ENCODE assay signal across 11 mouse cellular contexts in genomic region chr2:127518273-127518672, GRCm38 (mm10). TPM values are rescaled to one million over a fixed set of nuclear protein-coding genes. Genes with fewer than 3 reads are reported as not detected.
DNase-seq lines count a peak whose midpoint lies in the region; ATAC-seq lines count a peak whose summit lies in the region.
"Had no signal": no experiment of that assay in that cellular context is flagged by ENCODE, and none has a peak within 500 bp of the region (broad histone marks: within the 10 kb centered on the region; RNA-seq: fewer than 3 reads in every experiment).

No protein-coding gene starts in this region.

- no peak for DNase-seq in frontal cortex, postnatal 10 days (ENCODE audit: low spot score in 2 of 2)
- no peak for DNase-seq in neural tube, embryonic 10.5 days (ENCODE audit: extremely low spot score, low spot score)
- DNase-seq in thymus, postnatal 4 days, result peak; percentile 62
- no peak for DNase-seq in lung, adult 18-20 months
- no peak for DNase-seq in urinary bladder, postnatal 4 days (ENCODE audit: low spot score in 2 of 2)
- DNase-seq: embryo, embryonic 11 days; gastrocnemius, postnatal 25 days had no signal

- no peaks in the 10 kb centered on the region for H3K9me3 ChIP-seq in neural tube, embryonic 13.5 days
- H3K9me3 ChIP-seq: intestine, embryonic 15.5 days had no signal

- H3K27me3 ChIP-seq in neural tube, embryonic 13.5 days, result no peaks in the 10 kb centered on the region
- H3K27me3 ChIP-seq: intestine, embryonic 15.5 days had no signal

- no peaks in the 10 kb centered on the region for H3K36me3 ChIP-seq in neural tube, embryonic 13.5 days
- H3K36me3 ChIP-seq: intestine, embryonic 15.5 days had no signal

- H3K4me3 ChIP-seq in neural tube, embryonic 13.5 days, result no peak overlapping the region
- H3K4me3 ChIP-seq: intestine, embryonic 15.5 days had no signal

- peaks cover 56% of the 10 kb centered on the region for H3K4me1 ChIP-seq in neural tube, embryonic 13.5 days (replicated peaks)

- no peak overlapping the region for H3K4me2 ChIP-seq in neural tube, embryonic 13.5 days
- H3K4me2 ChIP-seq: intestine, embryonic 15.5 days had no signal

- ATAC-seq in frontal cortex, adult (ENCODE audit: low TSS enrichment), result peak; percentile 29
- ATAC-seq in neural tube, embryonic 13.5 days (ENCODE audit: low read depth), result no peak
- peak; percentile 21; the same call in 1 of the 2 replicates for ATAC-seq in megakaryocyte progenitor cell, adult 5-6 weeks (replicated peaks; ENCODE audit: poor library complexity)
- ATAC-seq: intestine, embryonic 15.5 days had no signal

- H3K27ac ChIP-seq in neural tube, embryonic 13.5 days (replicated peaks), result no peak overlapping the region
- H3K27ac ChIP-seq: intestine, embryonic 15.5 days had no signal

- 0 out of 2 replicates have a peak overlapping the region, but pooled peaks have one; percentile 41 for H3K9ac ChIP-seq in neural tube, embryonic 13.5 days
- H3K9ac ChIP-seq: intestine, embryonic 15.5 days had no signal

- WGBS in neural tube, embryonic 13.5 days, result 31% methylated on average over 3 of the region's 3 CpGs

RNA-seq across cellular contexts. Expression of gene Kcnip3, which starts 3.6 kb away (rescaled TPM):
- polyA plus RNA-seq in neural tube, embryonic 13.5 days (2015; fragmentation: Nextera tagmentation; extraction: Ambion mirVana), result 3.1 and 3.9 TPM in 2 replicates
- total RNA-seq in megakaryocyte progenitor cell, adult 5-6 weeks (2015), result 32.3 and 37.5 TPM in 2 replicates
- 15.8 and 22.2 TPM in 2 replicates for total RNA-seq in megakaryocyte progenitor cell, adult 5-6 weeks (2017)

RNA-seq across cellular contexts. Expression of gene Prom2, which starts 23.0 kb away (rescaled TPM):
- not detected in 2 replicates for polyA plus RNA-seq in neural tube, embryonic 13.5 days (2015; fragmentation: Nextera tagmentation; extraction: Ambion mirVana)
- not detected in 2 replicates for total RNA-seq in megakaryocyte progenitor cell, adult 5-6 weeks (2015)
- not detected in 2 replicates for total RNA-seq in megakaryocyte progenitor cell, adult 5-6 weeks (2017)
- total RNA-seq: gastrocnemius, postnatal 25 days had no signal
